Mouse (Mus musculus) R1 (cell line): ENCODE measurements at regions not wholly inside any gene's neighbourhood (a gene's known extent, or its start where the extent isn't known, plus 50 kb on each side); places are given as distances from the start of the nearest gene placed in this dataset.
"Not testable (repeated sequence)": the region's sequence is repeated elsewhere in the genome, so short reads cannot be mapped to it uniquely, and the experiment has no call there.

ENCODE experiments used
- DNase-seq: peaks from one replicate; pipeline ENCODE4 v3.0.0-alpha.2; 2018; ENCODE audit warnings: low read depth, low spot score

GRCm38 (mm10) chr14:86599511-86599910 is 541.5 kb downstream of the Diaph3 start:
- DNase-seq, result no peak

GRCm38 (mm10) chr14:86588525-86588924 is 552.5 kb downstream of the Diaph3 start:
- DNase-seq, result no peak

- DNase-seq, result not testable (repeated sequence)
Measured at GRCm38 (mm10) chr14:86585959-86586358, 555.1 kb downstream of the Diaph3 start.

- DNase-seq, result peak; percentile 57
Measured at GRCm38 (mm10) chr14:86562728-86563127, 578.3 kb downstream of the Diaph3 start.

- DNase-seq, result no peak
Measured at GRCm38 (mm10) chr14:86537992-86538391, 603.0 kb downstream of the Diaph3 start.

GRCm38 (mm10) chr14:86536341-86537027 is 604.6 kb downstream of the Diaph3 start:
- no peak for DNase-seq

GRCm38 (mm10) chr14:86510408-86510807 is 630.6 kb downstream of the Diaph3 start:
- no peak for DNase-seq

GRCm38 (mm10) chr14:86509686-86510085 is 631.3 kb downstream of the Diaph3 start:
- no peak for DNase-seq

- no peak for DNase-seq
Measured at GRCm38 (mm10) chr14:86506286-86506685, 634.7 kb downstream of the Diaph3 start.

GRCm38 (mm10) chr14:86490826-86491225 is 650.2 kb downstream of the Diaph3 start:
- DNase-seq, result no peak

GRCm38 (mm10) chr14:86489872-86490631 is 651.0 kb downstream of the Diaph3 start:
- DNase-seq, result no peak

- no peak for DNase-seq
Measured at GRCm38 (mm10) chr14:86489044-86489816, 651.8 kb downstream of the Diaph3 start.

GRCm38 (mm10) chr14:86487285-86487897 is 653.6 kb downstream of the Diaph3 start:
- DNase-seq, result peak; percentile 43

- no peak for DNase-seq
Measured at GRCm38 (mm10) chr14:86484247-86484646, 656.8 kb downstream of the Diaph3 start.

GRCm38 (mm10) chr14:86473604-86474003 is 667.4 kb downstream of the Diaph3 start:
- no peak for DNase-seq

GRCm38 (mm10) chr14:86470462-86470861 is 670.6 kb downstream of the Diaph3 start:
- no peak for DNase-seq

- no peak for DNase-seq
Measured at GRCm38 (mm10) chr14:86467886-86468463, 673.1 kb downstream of the Diaph3 start.

GRCm38 (mm10) chr14:86463388-86463787 is 677.6 kb downstream of the Diaph3 start:
- DNase-seq, result peak; percentile 12

- no peak for DNase-seq
Measured at GRCm38 (mm10) chr14:86453142-86453541, 687.9 kb downstream of the Diaph3 start.

- DNase-seq, result no peak
Measured at GRCm38 (mm10) chr14:86450616-86451015, 690.4 kb downstream of the Diaph3 start.

- no peak for DNase-seq
Measured at GRCm38 (mm10) chr14:86445139-86445538, 695.9 kb downstream of the Diaph3 start.
